Mouse (Mus musculus): Measurements from ENCODE around the gene Rhbdd3. TPM values are rescaled to one million over a fixed set of nuclear protein-coding genes. Genes with fewer than 3 reads are reported as not detected.

Rhbdd3 gene
- total RNA-seq, 2 experiments from 2014 or later = 17.8 to 20.2 TPM

- intact Hi-C loops (cut with DNase I; ENCODE audit: low total_unique reads) = no loop called here
- DNase-seq = no peak
These were observed 5.3 kb downstream of the Rhbdd3 start for GRCm38 (mm10) chr11:5103986-5104509.

GRCm38 (mm10) chr11:5109441-5109840, 10.7 kb downstream of the Rhbdd3 start:
- DNase-seq = no peak
- intact Hi-C loops (cut with DNase I; ENCODE audit: low total_unique reads) = no loop called here

GRCm38 (mm10) chr11:5113645-5114044, 14.9 kb downstream of the Rhbdd3 start:
- intact Hi-C loops (cut with DNase I; ENCODE audit: low total_unique reads) = loop anchor here (10.0 kb wide), 1 partner anchor 151 kb away; the partner anchor contains the start of gene Kremen1
- DNase-seq = no peak

- intact Hi-C loops (cut with DNase I; ENCODE audit: low total_unique reads) = loop anchor here (10.0 kb wide), 1 partner anchor 150 kb away; the partner anchor contains the start of gene Kremen1
- peak; percentile 84 for DNase-seq
These were observed 16.3 kb downstream of the Rhbdd3 start for GRCm38 (mm10) chr11:5114931-5115581.

- intact Hi-C loops (cut with DNase I; ENCODE audit: low total_unique reads) = no loop called here
- DNase-seq = no peak
These were observed 27.0 kb downstream of the Rhbdd3 start for GRCm38 (mm10) chr11:5125713-5126112.

GRCm38 (mm10) chr11:5129035-5129480, 30.3 kb downstream of the Rhbdd3 start:
- DNase-seq = no peak
- intact Hi-C loops (cut with DNase I; ENCODE audit: low total_unique reads) = no loop called here

GRCm38 (mm10) chr11:5130111-5130665, 31.5 kb downstream of the Rhbdd3 start:
- intact Hi-C loops (cut with DNase I; ENCODE audit: low total_unique reads) = no loop called here
- DNase-seq = no peak

- intact Hi-C loops (cut with DNase I; ENCODE audit: low total_unique reads) = no loop called here
- no peak for DNase-seq
These were observed 34.0 kb downstream of the Rhbdd3 start for GRCm38 (mm10) chr11:5132751-5133150.

- intact Hi-C loops (cut with DNase I; ENCODE audit: low total_unique reads) = no loop called here
- DNase-seq = peak; percentile 66
These were observed 37.2 kb downstream of the Rhbdd3 start for GRCm38 (mm10) chr11:5135914-5136313.

GRCm38 (mm10) chr11:5138642-5139041, 39.9 kb downstream of the Rhbdd3 start:
- intact Hi-C loops (cut with DNase I; ENCODE audit: low total_unique reads) = no loop called here
- DNase-seq = no peak

GRCm38 (mm10) chr11:5139372-5139771, 40.6 kb downstream of the Rhbdd3 start:
- no peak for DNase-seq
- intact Hi-C loops (cut with DNase I; ENCODE audit: low total_unique reads) = no loop called here

- DNase-seq = peak; percentile 80
- intact Hi-C loops (cut with DNase I; ENCODE audit: low total_unique reads) = no loop called here
These were observed 41.9 kb downstream of the Rhbdd3 start for GRCm38 (mm10) chr11:5140619-5141018.

GRCm38 (mm10) chr11:5141252-5141651, 42.5 kb downstream of the Rhbdd3 start:
- DNase-seq = no peak
- intact Hi-C loops (cut with DNase I; ENCODE audit: low total_unique reads) = no loop called here

- DNase-seq = no peak
- intact Hi-C loops (cut with DNase I; ENCODE audit: low total_unique reads) = no loop called here
These were observed 43.2 kb downstream of the Rhbdd3 start for GRCm38 (mm10) chr11:5141965-5142364.

- intact Hi-C loops (cut with DNase I; ENCODE audit: low total_unique reads) = no loop called here
These were observed 46.9 kb downstream of the Rhbdd3 start for GRCm38 (mm10) chr11:5145600-5145999.

GRCm38 (mm10) chr11:5149249-5149648, 50.5 kb downstream of the Rhbdd3 start:
- DNase-seq = no peak
- intact Hi-C loops (cut with DNase I; ENCODE audit: low total_unique reads) = no loop called here

More at GRCm38 (mm10) chr11:5145600-5145999, 46.9 kb downstream of the Rhbdd3 start:
- no peak for DNase-seq

- intact Hi-C loops (cut with DNase I; ENCODE audit: low total_unique reads) = no loop called here
- no peak for DNase-seq
These were observed 51.2 kb downstream of the Rhbdd3 start for GRCm38 (mm10) chr11:5149955-5150354.

- no peak for DNase-seq
- intact Hi-C loops (cut with DNase I; ENCODE audit: low total_unique reads) = no loop called here
These were observed 51.9 kb downstream of the Rhbdd3 start for GRCm38 (mm10) chr11:5150416-5151246.

- no peak for DNase-seq
These were observed 52.5 kb downstream of the Rhbdd3 start for GRCm38 (mm10) chr11:5151247-5151630.

GRCm38 (mm10) chr11:5151680-5152337, 53.1 kb downstream of the Rhbdd3 start, which contains the start of gene Emid1:
Gene Emid1, minus strand, starts transcription at chr11:5152257.
- no peak for DNase-seq
- intact Hi-C loops (cut with DNase I; ENCODE audit: low total_unique reads) = no loop called here

More at GRCm38 (mm10) chr11:5151247-5151630, 52.5 kb downstream of the Rhbdd3 start:
- intact Hi-C loops (cut with DNase I; ENCODE audit: low total_unique reads) = no loop called here

All from gastrocnemius, postnatal 14 days (tissue).